Mouse (Mus musculus): Measurements from ENCODE around the gene Alg3. TPM values are rescaled to one million over a fixed set of nuclear protein-coding genes. Genes with fewer than 3 reads are reported as not detected.

Alg3 gene
- total and polyA plus RNA-seq, 3 experiments: 17.2 to 81.1 (median 22.7) TPM

GRCm38 (mm10) chr16:20595060-20595673 lies 16.4 kb downstream of the Alg3 start:
- H3K4me1 ChIP-seq (ENCODE audit: control insufficient read depth in 1 of 2, insufficient read depth in 2 of 2): peaks cover 0 to 4% of the 10 kb centered on the region in 2 experiments; a peak in 2 of 4 replicates
- no peak overlapping the region for H3K4me2 ChIP-seq (ENCODE audit: insufficient read depth, low read depth, poor library complexity, severe bottlenecking)
- peaks cover 4% of the 10 kb centered on the region for H3K9me3 ChIP-seq (replicated peaks; ENCODE audit: low read length)
- H3K4me3 ChIP-seq (replicated peaks in 1 of 3; ENCODE audit: low read depth in 2 of 3, low read length in 2 of 3, poor library complexity in 1 of 3): no peak overlapping the region
- no peak overlapping the region for H3K9ac ChIP-seq (ENCODE audit: insufficient read depth, low read depth)
- H3K27ac ChIP-seq (ENCODE audit: insufficient read depth, low read depth): no peak overlapping the region
- H3K79me2 ChIP-seq (replicated peaks; ENCODE audit: control insufficient read depth, extremely low read depth, insufficient read depth, poor library complexity, severe bottlenecking): no peaks in the 10 kb centered on the region
- H3K36me3 ChIP-seq (replicated peaks in 1 of 2; ENCODE audit: control insufficient read depth in 1 of 2, insufficient read depth in 1 of 2, low read length in 1 of 2): no peaks in the 10 kb centered on the region
- dilution Hi-C loops (cut with MboI; ENCODE audit: extremely low pct_ligation_motif_present, extremely low pct_unique_long_range_greater_than_20kb, low sequenced_read_pairs) (no loop called here), in situ Hi-C loops (cut with MboI; ENCODE audit: low pct_ligation_motif_present, low pct_unique_long_range_greater_than_20kb, low sequenced_read_pairs) (no loop called here)
- no peak for TF ChIP-seq MAX (IDR thresholded peaks at IDR 0.05; ENCODE audit: low read length)
- TF ChIP-seq TCF12 (IDR thresholded peaks at IDR 0.05; ENCODE audit: low read depth, low read length): no peak
- no peak for TF ChIP-seq GABPA (IDR thresholded peaks at IDR 0.05; ENCODE audit: insufficient replicate concordance, low read depth, low read length)
- TF ChIP-seq POLR2A (IDR thresholded peaks at IDR 0.05; ENCODE audit: low read depth, low read length): no peak
- TF ChIP-seq ZMIZ1 (IDR thresholded peaks at IDR 0.05; ENCODE audit: low read depth, low read length): no peak
- TF ChIP-seq USF1 (IDR thresholded peaks at IDR 0.05; ENCODE audit: low read depth, low read length): no peak
- TF ChIP-seq SMC3 (IDR thresholded peaks at IDR 0.05; ENCODE audit: low read depth, low read length): no peak
- no peak for TF ChIP-seq MYC (IDR thresholded peaks at IDR 0.05; ENCODE audit: low read depth, low read length)
- no peak for TF ChIP-seq ETS1 (conservative IDR thresholded peaks at IDR 0.05; ENCODE audit: low read depth, low read length)
- no peak for TF ChIP-seq ZKSCAN1 (IDR thresholded peaks at IDR 0.05; ENCODE audit: borderline replicate concordance, low read depth, low read length)
- no peak for TF ChIP-seq HCFC1 (IDR thresholded peaks at IDR 0.05; ENCODE audit: low read depth, low read length)
- H3K27me3 ChIP-seq (replicated peaks): peaks cover 54% of the 10 kb centered on the region
- no peak for DNase-seq (ENCODE audit: extremely low read depth)

GRCm38 (mm10) chr16:20591076-20591705 lies 20.3 kb downstream of the Alg3 start:
- Histone ChIP-seq H3K4me2 (ENCODE audit: insufficient read depth, low read depth, poor library complexity, severe bottlenecking) (no peak overlapping the region), H3K27me3 (replicated peaks) (peaks cover 79% of the 10 kb centered on the region), H3K9me3 (replicated peaks; ENCODE audit: low read length) (peaks cover 7% of the 10 kb centered on the region), H3K27ac (ENCODE audit: insufficient read depth, low read depth) (no peak overlapping the region), H3K36me3 (replicated peaks in 1 of 2; ENCODE audit: control insufficient read depth in 1 of 2, insufficient read depth in 1 of 2, low read length in 1 of 2) (no peaks in the 10 kb centered on the region), H3K79me2 (replicated peaks; ENCODE audit: control insufficient read depth, extremely low read depth, insufficient read depth, poor library complexity, severe bottlenecking) (no peaks in the 10 kb centered on the region), H3K9ac (ENCODE audit: insufficient read depth, low read depth) (no peak overlapping the region), H3K4me3 (replicated peaks in 1 of 3; ENCODE audit: low read depth in 2 of 3, low read length in 2 of 3, poor library complexity in 1 of 3) (no peak overlapping the region), H3K4me1 (ENCODE audit: control insufficient read depth in 1 of 2, insufficient read depth in 2 of 2) (peaks cover 0 to 11% of the 10 kb centered on the region in 2 experiments; a peak in 2 of 4 replicates)
- TF ChIP-seq UBTF (IDR thresholded peaks at IDR 0.05; ENCODE audit: low read depth, low read length) (no peak), ETS1 (conservative IDR thresholded peaks at IDR 0.05; ENCODE audit: low read depth, low read length) (no peak), RAD21 (IDR thresholded peaks at IDR 0.05; ENCODE audit: low read depth, low read length) (no peak), MXI1 (IDR thresholded peaks at IDR 0.05; ENCODE audit: low read depth, low read length) (no peak), EP300 (IDR thresholded peaks at IDR 0.05; ENCODE audit: low read length) (no peak), NELFE (IDR thresholded peaks at IDR 0.05; ENCODE audit: low read depth, low read length) (no peak), PAX5 (IDR thresholded peaks at IDR 0.05; ENCODE audit: low read length) (no peak), HCFC1 (IDR thresholded peaks at IDR 0.05; ENCODE audit: low read depth, low read length) (no peak), TCF12 (IDR thresholded peaks at IDR 0.05; ENCODE audit: low read depth, low read length) (no peak), JUND (conservative IDR thresholded peaks at IDR 0.05; ENCODE audit: low read depth, low read length) (no peak), USF2 (conservative IDR thresholded peaks at IDR 0.05; ENCODE audit: low read depth, low read length) (no peak), E2F4 (IDR thresholded peaks at IDR 0.05; ENCODE audit: insufficient replicate concordance, low read depth, low read length) (no peak)
- in situ Hi-C loops (cut with MboI; ENCODE audit: low pct_ligation_motif_present, low pct_unique_long_range_greater_than_20kb, low sequenced_read_pairs) (no loop called here), dilution Hi-C loops (cut with MboI; ENCODE audit: extremely low pct_ligation_motif_present, extremely low pct_unique_long_range_greater_than_20kb, low sequenced_read_pairs) (no loop called here)
- DNase-seq (ENCODE audit: extremely low read depth): no peak

All from CH12.LX (cell line).